Mouse (Mus musculus) left cerebral cortex, adult 11 months (tissue): ENCODE data around the gene Abcc9.
"Not testable (repeated sequence)": the region's sequence is repeated elsewhere in the genome, so short reads cannot be mapped to it uniquely, and the experiment has no call there.

Experiments
- DNase-seq: peaks from one replicate; pipeline ENCODE4 v3.0.0; 2022; ENCODE audit warnings: low spot score

Gene Abcc9

GRCm38 (mm10) chr6:142703441-142703930 is 1.4 kb upstream of the Abcc9 start:
- no peak for DNase-seq

DNA sequence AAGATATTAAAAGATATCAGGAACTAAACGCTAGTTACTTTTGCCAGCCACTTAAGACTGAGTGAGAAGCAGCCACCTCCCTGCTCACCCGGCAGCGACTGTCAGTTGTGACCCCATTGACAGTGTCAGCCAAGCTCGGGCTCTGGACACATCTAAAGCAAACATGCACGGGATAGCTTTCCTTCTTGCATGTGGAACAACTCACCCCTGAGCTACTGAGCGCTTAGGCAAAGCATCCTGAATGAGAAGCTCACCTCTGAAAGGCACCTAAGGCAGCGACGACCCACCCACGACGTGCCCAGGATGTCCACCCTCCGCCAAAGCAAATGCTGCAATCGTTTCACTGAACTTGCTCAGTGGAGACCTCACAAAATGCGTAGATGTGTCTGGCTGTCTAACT is 954 bp downstream of the Abcc9 start:
- no peak for DNase-seq

- no peak for DNase-seq
Observed at GRCm38 (mm10) chr6:142700753-142701152, 1.4 kb downstream of the Abcc9 start.

- no peak for DNase-seq
Observed at GRCm38 (mm10) chr6:142692085-142692484, 10.0 kb downstream of the Abcc9 start.

GRCm38 (mm10) chr6:142689673-142690072 is 12.4 kb downstream of the Abcc9 start:
- no peak for DNase-seq

DNA sequence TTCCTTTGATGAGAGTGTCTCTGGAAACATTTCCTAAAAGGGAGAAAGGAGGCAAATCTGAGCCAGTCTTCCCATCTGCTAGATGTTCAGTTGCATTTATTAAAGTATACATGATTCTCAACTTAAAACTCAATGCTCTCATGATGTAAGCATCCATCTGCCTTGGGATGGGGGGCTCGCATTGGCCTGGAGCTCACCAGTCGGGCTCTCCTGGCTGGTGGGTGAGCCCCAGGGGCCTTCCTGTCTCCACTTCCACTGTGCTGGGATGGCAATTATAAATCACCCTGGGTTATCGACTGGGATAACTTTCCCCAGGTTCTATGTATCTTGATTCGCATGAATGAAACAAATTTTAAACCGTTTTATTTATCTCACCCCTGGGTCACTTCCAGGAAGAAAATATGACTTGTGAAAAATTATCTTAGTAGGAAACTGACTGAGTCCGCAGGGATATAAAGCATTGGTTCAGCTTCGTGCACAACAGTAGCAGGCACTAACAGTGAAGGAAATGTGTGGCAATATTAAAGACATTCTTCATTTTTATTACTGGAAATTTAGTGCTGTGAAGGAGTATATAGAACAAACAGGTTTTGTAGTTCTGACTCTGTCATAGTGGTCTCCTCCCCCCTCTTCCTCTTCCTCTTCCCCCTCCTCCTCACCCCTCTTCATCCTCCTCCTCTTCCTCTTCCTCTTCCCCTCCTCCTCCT is 19.0 kb downstream of the Abcc9 start:
- DNase-seq, result no peak

DNA sequence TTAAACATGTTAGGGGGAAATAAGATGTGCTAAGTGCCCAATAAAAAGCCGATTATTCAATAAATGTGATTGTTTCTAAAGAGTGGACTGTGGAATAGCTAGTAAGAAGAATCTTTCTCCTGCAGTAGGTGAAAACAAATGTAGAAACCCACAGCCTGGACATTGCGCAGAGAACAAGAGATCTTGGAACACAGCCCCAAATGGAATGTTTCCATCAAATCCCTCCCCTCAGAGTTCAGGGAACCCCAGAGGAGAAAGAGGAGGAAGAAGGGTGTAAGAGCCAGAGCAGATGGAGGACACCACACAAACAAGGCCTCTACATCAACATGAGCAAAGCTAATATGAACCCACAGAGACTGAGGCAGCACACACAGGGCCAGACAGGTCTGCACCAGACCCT is 32.1 kb downstream of the Abcc9 start:
- DNase-seq, result no peak

GRCm38 (mm10) chr6:142669343-142669742 is 32.8 kb downstream of the Abcc9 start:
- no peak for DNase-seq

DNA sequence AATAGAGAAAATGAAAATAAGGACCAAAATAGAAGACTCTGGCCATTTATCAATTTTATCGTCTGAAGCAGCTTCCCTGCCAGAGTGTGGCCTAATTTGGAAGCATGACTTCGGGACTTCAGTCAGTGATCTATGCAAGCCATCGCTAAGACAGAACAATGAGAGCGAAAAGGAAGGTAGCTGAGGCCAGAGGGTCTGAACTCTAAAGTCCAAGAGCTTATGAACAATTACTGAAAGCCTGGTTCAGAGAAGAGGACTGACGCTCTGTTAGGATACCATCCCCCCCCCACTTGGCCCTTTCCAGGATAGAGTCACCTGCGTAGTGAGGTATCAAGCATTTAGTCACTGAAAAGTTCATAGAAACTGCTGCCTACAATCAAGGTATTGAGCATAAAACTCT is 33.3 kb downstream of the Abcc9 start:
- DNase-seq, result no peak

- no peak for DNase-seq
Observed at GRCm38 (mm10) chr6:142668419-142668766, 33.7 kb downstream of the Abcc9 start.

DNA sequence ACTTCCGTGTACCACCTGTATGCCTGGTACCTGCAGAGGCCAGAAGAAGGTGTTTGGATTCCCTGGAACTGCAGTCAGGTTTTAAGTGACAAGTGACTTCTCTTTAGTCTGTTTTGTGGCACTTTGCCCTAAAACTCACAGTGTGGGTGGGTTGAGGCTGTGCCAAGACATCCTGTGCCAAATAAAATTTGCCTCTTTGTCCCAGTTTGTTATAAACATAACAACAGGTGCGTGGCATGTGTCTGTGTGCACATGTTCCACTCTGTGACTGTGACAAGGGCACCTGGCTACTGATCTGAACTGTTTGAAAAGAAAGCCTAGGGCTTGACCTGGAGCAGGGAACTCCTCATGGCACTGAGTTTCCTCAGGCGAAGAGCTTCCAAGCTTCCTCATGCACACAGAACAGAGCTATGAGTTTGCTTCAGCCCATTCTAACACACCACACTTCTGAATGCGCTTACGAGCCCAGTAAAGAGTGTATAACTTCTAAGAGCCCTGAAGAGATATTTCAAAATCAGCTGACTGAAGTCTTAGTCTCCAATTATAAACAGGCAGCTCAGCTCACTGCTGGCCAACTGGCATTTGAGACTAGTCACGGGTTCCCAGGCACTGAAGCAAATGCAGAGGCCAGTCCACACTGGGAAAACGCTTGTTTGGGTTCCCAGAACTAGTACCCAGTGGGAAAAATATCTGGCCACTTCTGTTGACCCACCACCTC is 34.3 kb downstream of the Abcc9 start:
- no peak for DNase-seq

- not testable (repeated sequence) for DNase-seq
Observed at GRCm38 (mm10) chr6:142662056-142662455, 40.1 kb downstream of the Abcc9 start.

DNA sequence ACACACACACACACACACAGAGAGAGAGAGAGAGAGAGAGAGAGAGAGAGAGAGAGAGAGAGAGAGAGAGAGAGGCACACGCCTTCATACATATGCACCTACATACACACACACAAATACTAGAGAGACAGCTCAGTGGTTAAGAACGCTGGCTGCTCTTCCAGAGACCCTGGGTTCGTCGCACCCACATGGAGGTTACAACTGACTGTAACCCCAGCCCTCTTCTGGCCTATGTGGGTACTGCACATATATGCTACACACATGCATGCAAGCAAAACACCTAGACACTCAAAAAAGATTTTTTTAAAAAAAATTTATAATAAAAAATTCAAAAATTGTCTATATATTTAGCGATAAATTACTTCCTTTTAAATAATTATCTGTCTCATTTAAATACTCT is 43.1 kb downstream of the Abcc9 start:
- DNase-seq, result no peak

DNA sequence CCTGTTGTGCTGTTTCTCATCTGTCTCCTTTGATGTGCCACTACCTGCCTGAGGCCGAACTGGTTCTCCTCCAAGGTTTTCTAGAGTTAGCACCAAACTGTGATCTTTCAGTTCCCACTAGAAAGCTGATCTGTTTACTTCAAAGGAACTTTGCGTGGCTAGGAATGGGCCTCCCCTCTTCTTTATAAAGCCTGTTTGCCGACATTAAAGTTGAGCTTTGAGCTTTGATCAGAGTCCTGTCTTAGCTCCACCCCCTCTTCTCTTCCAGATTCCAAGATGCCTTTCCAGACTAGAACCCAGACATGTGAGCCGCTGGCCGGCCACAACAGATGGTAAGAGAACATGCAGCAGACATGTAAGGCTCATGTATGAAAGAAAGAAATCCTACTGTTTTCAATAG is 47.6 kb downstream of the Abcc9 start:
- no peak for DNase-seq

DNA sequence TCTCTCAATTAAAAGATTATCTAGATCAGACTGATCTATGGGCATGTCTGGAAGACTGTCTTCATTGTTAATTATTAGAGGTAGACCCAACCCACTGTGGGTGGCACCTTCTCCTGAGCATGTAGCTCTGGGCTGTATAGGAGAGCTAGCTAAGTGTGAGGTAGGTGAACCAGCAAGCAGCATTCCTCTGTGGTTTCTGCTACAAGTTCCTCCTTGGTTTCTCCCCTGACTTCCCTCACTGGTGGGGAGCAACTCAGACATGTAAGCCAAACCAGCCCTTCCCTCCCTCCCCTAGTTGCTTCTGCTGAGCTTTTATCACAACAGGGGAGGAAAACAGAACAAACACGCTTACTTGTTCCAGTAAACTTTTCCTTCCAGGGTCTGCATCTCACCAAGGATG is 49.9 kb downstream of the Abcc9 start:
- no peak for DNase-seq

GRCm38 (mm10) chr6:142649331-142649730 is 52.8 kb downstream of the Abcc9 start:
- no peak for DNase-seq

DNA sequence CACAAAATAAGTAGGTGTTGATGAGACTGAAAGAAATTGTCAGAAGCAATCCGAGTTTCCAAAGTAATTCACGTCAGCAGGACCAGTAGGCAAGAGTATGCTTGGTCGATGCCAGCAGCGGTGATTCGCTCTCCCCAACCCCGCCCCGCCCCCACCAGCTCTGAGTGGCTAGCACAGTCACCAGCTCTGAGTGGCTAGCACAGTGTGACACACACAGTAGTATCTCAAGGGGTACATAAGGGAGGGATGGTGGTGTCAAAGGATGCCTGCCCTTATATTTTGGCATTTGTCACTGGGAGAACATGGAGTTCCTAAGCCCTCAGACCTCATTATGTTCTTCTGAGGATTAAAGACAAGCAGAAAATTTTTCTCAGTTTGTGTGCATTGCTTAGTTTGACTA is 56.6 kb downstream of the Abcc9 start:
- no peak for DNase-seq

DNA sequence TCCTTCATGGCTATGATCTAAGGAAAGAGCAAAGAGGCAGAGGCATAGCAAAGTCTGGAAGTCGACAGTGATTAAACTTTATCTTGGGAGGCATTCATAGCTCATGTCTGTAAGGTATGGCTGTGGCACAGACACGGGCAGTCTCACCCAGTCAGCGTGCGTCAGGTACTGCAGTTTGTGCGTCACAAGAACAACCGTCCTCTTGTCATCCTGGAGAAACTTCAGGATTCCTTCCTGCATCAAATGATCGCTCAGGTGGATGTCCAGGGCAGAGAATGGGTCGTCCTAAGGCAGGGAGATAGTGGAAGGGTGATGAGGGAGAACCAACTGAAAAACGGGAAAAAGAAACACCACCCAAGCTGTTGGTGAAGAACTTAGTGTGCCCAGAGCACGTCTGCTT is 62.8 kb downstream of the Abcc9 start:
- DNase-seq, result no peak

GRCm38 (mm10) chr6:142635654-142636053 is 66.5 kb downstream of the Abcc9 start:
- DNase-seq, result no peak

DNA sequence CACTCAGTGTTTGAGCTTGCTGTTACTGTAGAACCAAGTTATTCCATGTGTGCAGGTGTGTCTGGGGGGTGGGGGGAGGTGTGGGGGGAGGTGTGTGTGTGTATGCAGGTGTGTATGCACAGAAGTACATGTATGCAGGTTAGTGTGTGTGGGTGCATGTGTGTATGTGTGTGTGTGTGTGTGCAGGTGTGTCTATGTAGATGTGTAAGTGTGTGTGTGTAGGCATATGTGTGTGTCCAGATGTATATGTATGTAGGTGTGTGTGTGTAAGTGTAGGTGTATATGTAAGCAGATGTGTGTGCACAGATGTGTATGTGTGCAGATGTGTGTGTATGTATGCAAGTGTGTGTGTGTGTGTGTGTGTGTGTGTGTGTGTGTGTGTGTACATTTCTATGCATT is 66.9 kb downstream of the Abcc9 start:
- no peak for DNase-seq

DNA sequence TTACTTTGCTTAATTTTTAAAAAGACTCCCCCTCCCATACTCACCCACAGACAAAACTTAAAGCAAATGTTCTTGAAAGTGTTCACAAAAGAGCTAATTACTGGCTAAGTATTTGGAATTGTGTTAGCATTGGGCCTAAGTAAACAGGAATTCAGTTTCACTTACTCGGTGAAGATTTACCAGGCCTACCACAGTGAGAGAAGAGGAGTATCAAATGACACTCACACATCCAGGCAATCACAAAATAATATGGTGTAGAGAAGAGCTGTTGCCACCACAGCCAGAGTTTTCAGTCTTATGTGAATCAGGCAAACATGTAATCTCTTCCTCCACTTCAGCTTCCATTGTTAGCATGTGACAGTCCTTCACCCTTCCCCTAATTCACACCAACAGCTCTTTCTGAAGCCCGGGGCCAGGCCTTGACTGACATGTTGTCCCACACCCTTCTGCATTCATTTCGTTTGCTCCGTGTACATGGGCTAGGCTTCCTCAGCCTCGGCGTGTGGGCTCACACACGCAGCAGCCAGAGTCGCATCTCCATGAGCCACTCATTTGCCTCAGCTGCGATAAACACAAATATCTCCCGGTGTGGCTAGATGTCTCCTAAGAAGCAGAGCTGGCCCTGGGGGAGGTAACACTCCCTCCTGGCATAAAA is 67.5 kb downstream of the Abcc9 start:
- DNase-seq, result no peak

- no peak for DNase-seq
Observed at GRCm38 (mm10) chr6:142623351-142623750, 78.8 kb downstream of the Abcc9 start.

DNA sequence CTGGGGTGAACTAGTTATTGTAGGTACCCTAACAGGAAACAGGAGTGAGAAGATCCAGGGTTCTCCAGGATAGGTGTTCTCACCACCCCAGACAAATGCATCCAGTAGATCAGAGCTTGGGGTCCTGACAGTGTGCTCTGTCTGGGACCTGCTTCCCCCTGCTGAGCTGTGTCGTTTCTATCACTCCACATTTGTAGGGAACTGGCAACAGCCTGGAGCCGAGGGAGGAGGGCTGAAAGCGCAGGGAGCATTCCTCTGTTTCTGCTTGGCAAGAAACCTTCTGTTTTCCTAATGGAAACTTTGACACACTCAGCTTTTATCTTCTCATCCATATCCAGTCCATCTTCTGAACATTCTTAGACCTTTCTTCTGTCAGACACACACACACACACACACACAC is 85.5 kb downstream of the Abcc9 start:
- DNase-seq, result no peak
